Mouse (Mus musculus): ENCODE measurements at regions not wholly inside any gene's neighbourhood (a gene's known extent, or its start where the extent isn't known, plus 50 kb on each side); places are given as distances from the start of the nearest gene placed in this dataset.
A peak's percentile ranks its signal among the peaks of the same experiment; 100 is the strongest.

- Histone ChIP-seq H3K4me1 (replicated peaks; ENCODE audit: control insufficient read depth, insufficient read depth, low read length) (no peaks in the 10 kb centered on the region), H3K4me2 (replicated peaks; ENCODE audit: low read depth, low read length) (no peak overlapping the region), H3K9me3 (ENCODE audit: control insufficient read depth, low read length) (no peaks in the 10 kb centered on the region), H3K4me3 (ENCODE audit: low read depth, low read length) (no peak overlapping the region), H3K27ac (ENCODE audit: low read depth, low read length) (no peak overlapping the region), H3K9ac (ENCODE audit: low read depth, low read length) (no peak overlapping the region), H3K36me3 (ENCODE audit: control insufficient read depth, insufficient read depth, low read length) (no peaks in the 10 kb centered on the region), H3K27me3 (ENCODE audit: control insufficient read depth, insufficient read depth, low read length) (no peaks in the 10 kb centered on the region)
- 38% methylated on average over 3 of the region's 3 CpGs for WGBS
- ATAC-seq (ENCODE audit: low FRiP score) (peak; percentile 94), DNase-seq (ENCODE audit: low spot score) (peak; percentile 6)
Observed at GRCm38 (mm10) chr4:73163271-73163727, 241.6 kb downstream of the Gm11487 start.

Data from hindbrain, embryonic 11.5 days (tissue).